Mouse (Mus musculus) ES-CJ7 (cell line): ENCODE measurements around the gene Stac3.

Source experiments
- DNase-seq: peaks from one replicate; pipeline ENCODE4 v3.0.0; 2011; ENCODE audit warnings: low read depth, low spot score

Stac3 gene

GRCm38 (mm10) chr10:127522088-127522581 lies 20.6 kb downstream of the Stac3 start, which contains the start of gene Shmt2:
TSS of gene Shmt2 (minus strand) at chr10:127522444.
- DNase-seq, result peak; percentile 96

- no peak for DNase-seq
These were observed 23.3 kb downstream of the Stac3 start for GRCm38 (mm10) chr10:127524646-127525255.

- DNase-seq, result no peak
These were observed 24.6 kb downstream of the Stac3 start for GRCm38 (mm10) chr10:127526048-127526447.

- no peak for DNase-seq
These were observed 25.2 kb downstream of the Stac3 start for GRCm38 (mm10) chr10:127526681-127527080.

GRCm38 (mm10) chr10:127527481-127527880 lies 26.0 kb downstream of the Stac3 start:
- DNase-seq, result no peak

- DNase-seq, result no peak
These were observed 29.5 kb downstream of the Stac3 start for GRCm38 (mm10) chr10:127530945-127531344.

- DNase-seq, result no peak
These were observed 30.1 kb downstream of the Stac3 start for GRCm38 (mm10) chr10:127531548-127531947.

- DNase-seq, result no peak
These were observed 32.8 kb downstream of the Stac3 start, which contains the start of gene Nxph4 for GRCm38 (mm10) chr10:127534036-127534928. TSS of gene Nxph4 (minus strand) at chr10:127534559.

- DNase-seq, result no peak
These were observed 33.5 kb downstream of the Stac3 start for GRCm38 (mm10) chr10:127534929-127535384.

GRCm38 (mm10) chr10:127536586-127537314 lies 35.3 kb downstream of the Stac3 start:
- DNase-seq, result peak; percentile 80

GRCm38 (mm10) chr10:127537854-127538583 lies 36.5 kb downstream of the Stac3 start:
- DNase-seq, result peak; percentile 85

- DNase-seq, result no peak
These were observed 40.0 kb downstream of the Stac3 start for GRCm38 (mm10) chr10:127541510-127541909.

GRCm38 (mm10) chr10:127542084-127542483 lies 40.6 kb downstream of the Stac3 start:
- no peak for DNase-seq

- no peak for DNase-seq
These were observed 41.2 kb downstream of the Stac3 start for GRCm38 (mm10) chr10:127542720-127543119.

GRCm38 (mm10) chr10:127543916-127544315 lies 42.4 kb downstream of the Stac3 start:
- DNase-seq, result no peak

GRCm38 (mm10) chr10:127544375-127544774 lies 42.9 kb downstream of the Stac3 start:
- DNase-seq, result no peak

- DNase-seq, result no peak
These were observed 45.0 kb downstream of the Stac3 start for GRCm38 (mm10) chr10:127546505-127546904.

- no peak for DNase-seq
These were observed 46.8 kb downstream of the Stac3 start for GRCm38 (mm10) chr10:127548236-127548635.

GRCm38 (mm10) chr10:127549892-127550291 lies 48.4 kb downstream of the Stac3 start:
- DNase-seq, result no peak

GRCm38 (mm10) chr10:127555703-127556102 lies 54.2 kb downstream of the Stac3 start:
- peak; percentile 89 for DNase-seq

GRCm38 (mm10) chr10:127557397-127557796 lies 55.9 kb downstream of the Stac3 start:
- DNase-seq, result peak; percentile 64
